Mouse (Mus musculus) hindbrain, embryonic 14.5 days (tissue): ENCODE measurements around the gene Zfp280d. TPM values are rescaled to one million over a fixed set of nuclear protein-coding genes. Genes with fewer than 3 reads are reported as not detected.
A peak's percentile ranks its signal among the peaks of the same experiment; 100 is the strongest.

ENCODE experiments used
- ATAC-seq: fragments of 200-750 bp; cut with Nextera tagmentation; 2 replicates; pipeline ENCODE4 v1.8.0; 2017; ENCODE audit warnings: moderate number of reproducible peaks, mild to moderate bottlenecking, moderate TSS enrichment, moderate library complexity; ENCODE audit not compliant: low FRiP score
- DNase-seq: peaks from one replicate; pipeline ENCODE4 v3.0.0-alpha.2; 2015; ENCODE audit warnings: low spot score
- H3K27ac ChIP-seq: fragments of 300-500 bp; sonication (generic); 2 replicates; pipeline ENCODE4 v1.5.1; 2014; ENCODE audit warnings: mild to moderate bottlenecking, moderate library complexity
- H3K27me3 ChIP-seq: fragments of 300-500 bp; sonication (generic); 2 replicates; pipeline ENCODE4 v1.6.1; 2014; ENCODE audit warnings: mild to moderate bottlenecking, low read length, mixed read lengths; ENCODE audit not compliant: control insufficient read depth, insufficient read depth
- H3K36me3 ChIP-seq: fragments of 300-500 bp; sonication (generic); replicated peaks from 2 replicates; pipeline ENCODE4 v1.6.1; 2014; ENCODE audit not compliant: control insufficient read depth, insufficient read depth
- H3K4me1 ChIP-seq: fragments of 300-500 bp; sonication (generic); replicated peaks from 2 replicates; pipeline ENCODE4 v1.6.1; 2014; ENCODE audit warnings: antibody characterized with exemption, low read length, mixed read lengths; ENCODE audit not compliant: control insufficient read depth, insufficient read depth
- H3K4me2 ChIP-seq: fragments of 300-500 bp; sonication (generic); replicated peaks from 2 replicates; pipeline ENCODE4 v1.6.1; 2014; ENCODE audit warnings: mild to moderate bottlenecking, moderate library complexity
- H3K4me3 ChIP-seq: fragments of 300-500 bp; sonication (generic); replicated peaks from 2 replicates; pipeline ENCODE4 v1.5.1; 2014; ENCODE audit warnings: mild to moderate bottlenecking, low read length
- H3K9ac ChIP-seq: fragments of 300-500 bp; sonication (generic); 2 replicates; pipeline ENCODE4 v1.6.1; 2014
- H3K9me3 ChIP-seq: fragments of 300-500 bp; sonication (generic); 2 replicates; pipeline ENCODE4 v1.6.1; 2016; ENCODE audit warnings: low read length; ENCODE audit not compliant: control insufficient read depth
- WGBS: fragments of 180-500 bp; shearing (Covaris S2); extraction: QIAGEN DNeasy Blood & Tissue Kit; methylation state at CpG from one replicate; pipeline ENCODE4 v1.1.7; 2014; 5-methylcytosine and 5-hydroxymethylcytosine counted together
- polyA plus RNA-seq: library from polyadenylated mRNA; unstranded; fragments of >200 nt; fragmentation: Nextera tagmentation; extraction: Ambion mirVana; gene quantifications from 2 replicates; pipeline ENCODE4 v1.2.1, GENCODE M21; 2014

Zfp280d gene
- polyA plus RNA-seq, 1 experiment from 2014 or later = 44.8 TPM

GRCm38 (mm10) chr9:72404934-72405333 lies 130.3 kb downstream of the Zfp280d start:
- no peak overlapping the region for H3K27ac ChIP-seq
- H3K27me3 ChIP-seq = no peaks in the 10 kb centered on the region
- no peak for DNase-seq
- H3K4me3 ChIP-seq = no peak overlapping the region
- H3K36me3 ChIP-seq = no peaks in the 10 kb centered on the region
- no peak overlapping the region for H3K4me2 ChIP-seq
- no peak overlapping the region for H3K9ac ChIP-seq
- no peaks in the 10 kb centered on the region for H3K4me1 ChIP-seq
- H3K9me3 ChIP-seq = no peaks in the 10 kb centered on the region
- ATAC-seq = no peak
- WGBS = 78% methylated on average over 3 of the region's 3 CpGs

GRCm38 (mm10) chr9:72405882-72406638 lies 131.4 kb downstream of the Zfp280d start:
- H3K9me3 ChIP-seq = no peaks in the 10 kb centered on the region
- ATAC-seq (no peak), DNase-seq (no peak)
- H3K27ac ChIP-seq = no peak overlapping the region
- no peak overlapping the region for H3K9ac ChIP-seq
- WGBS = 93% methylated on average over 9 of the region's 9 CpGs
- no peaks in the 10 kb centered on the region for H3K4me1 ChIP-seq
- H3K4me2 ChIP-seq = no peak overlapping the region
- no peak overlapping the region for H3K4me3 ChIP-seq
- H3K36me3 ChIP-seq = no peaks in the 10 kb centered on the region
- no peaks in the 10 kb centered on the region for H3K27me3 ChIP-seq

- Histone ChIP-seq H3K27ac (no peak overlapping the region), H3K9me3 (no peaks in the 10 kb centered on the region), H3K4me1 (no peaks in the 10 kb centered on the region), H3K27me3 (no peaks in the 10 kb centered on the region), H3K4me3 (no peak overlapping the region), H3K9ac (peak overlapping the region; percentile 41; the same call in 1 of the 2 replicates), H3K36me3 (no peaks in the 10 kb centered on the region), H3K4me2 (peak overlapping the region; percentile 46)
- DNase-seq (peak; percentile 93), ATAC-seq (peak; percentile 85)
- WGBS = 9% methylated on average over 12 of the region's 12 CpGs
These were observed 133.5 kb downstream of the Zfp280d start for GRCm38 (mm10) chr9:72408131-72408586.

DNA sequence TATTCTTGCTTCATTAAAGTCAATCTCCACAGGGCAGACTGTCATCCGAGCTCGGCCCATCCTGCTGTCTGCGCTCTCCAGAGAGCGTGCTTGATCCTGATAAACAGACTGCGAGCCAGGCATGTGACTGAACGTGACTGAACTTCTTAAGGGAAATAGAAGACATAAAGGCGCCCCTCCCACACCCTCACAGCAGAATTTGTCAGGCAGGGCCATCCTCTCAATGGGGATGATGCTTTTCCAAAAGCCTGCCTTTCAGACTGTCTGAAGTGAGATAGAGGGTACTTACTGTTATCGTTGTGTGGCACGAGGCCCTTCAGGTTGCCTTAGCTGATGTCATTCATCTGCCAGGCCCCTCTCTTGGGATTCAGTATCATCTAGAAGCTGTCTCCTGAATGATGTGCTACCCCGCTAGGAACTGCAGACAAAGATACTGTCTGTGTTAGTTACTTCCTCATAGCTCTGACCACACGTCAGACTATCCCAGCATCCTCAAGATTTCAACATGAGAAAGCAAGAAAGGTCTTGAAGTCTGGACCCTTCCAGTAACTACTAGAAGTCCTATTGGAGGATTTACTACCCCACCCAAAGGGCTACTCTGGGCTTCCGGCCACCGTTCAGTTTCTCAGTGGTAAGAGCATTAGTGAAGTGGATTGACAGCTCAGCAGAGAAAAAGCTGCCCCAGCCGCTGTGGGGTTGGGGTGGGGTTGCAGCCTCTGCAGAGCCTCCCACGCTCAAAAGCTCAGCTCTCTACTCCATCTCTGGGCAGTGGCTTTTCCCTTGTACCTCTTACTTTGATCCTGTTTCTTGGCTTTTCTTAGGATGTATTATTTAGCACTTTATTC lies 134.9 kb downstream of the Zfp280d start:
- Histone ChIP-seq H3K36me3 (no peaks in the 10 kb centered on the region), H3K27ac (no peak overlapping the region), H3K27me3 (no peaks in the 10 kb centered on the region), H3K9me3 (no peaks in the 10 kb centered on the region), H3K9ac (no peak overlapping the region), H3K4me3 (no peak overlapping the region), H3K4me1 (no peaks in the 10 kb centered on the region), H3K4me2 (no peak overlapping the region)
- ATAC-seq (peak; percentile 21; the same call in 1 of the 2 replicates), DNase-seq (no peak)
- 32% methylated on average over 15 of the region's 15 CpGs for WGBS

GRCm38 (mm10) chr9:72411746-72412145 lies 137.1 kb downstream of the Zfp280d start:
- Histone ChIP-seq H3K9me3 (no peaks in the 10 kb centered on the region), H3K27ac (no peak overlapping the region), H3K4me1 (no peaks in the 10 kb centered on the region), H3K4me2 (no peak overlapping the region), H3K4me3 (no peak overlapping the region), H3K27me3 (no peaks in the 10 kb centered on the region), H3K9ac (no peak overlapping the region), H3K36me3 (no peaks in the 10 kb centered on the region)
- ATAC-seq (no peak), DNase-seq (peak; percentile 69)
- WGBS = 92% methylated on average over 2 of the region's 2 CpGs

Other genes starting within 250 kb of the Zfp280d start
- gene Tcf12, start 163.0 kb upstream of the Zfp280d start, polyA plus RNA-seq = 83.0 and 94.8 TPM in 2 replicates
- gene Mns1, start 163.2 kb downstream of the Zfp280d start, polyA plus RNA-seq = 5.9 and 10.5 TPM in 2 replicates
- 25.4 and 35.9 TPM in 2 replicates for gene Tex9, start 217.4 kb downstream of the Zfp280d start, polyA plus RNA-seq